Mouse (Mus musculus) olfactory bulb, adult 2 months (tissue): Measurements from ENCODE around the gene Nadk. TPM values are rescaled to one million over a fixed set of nuclear protein-coding genes. Genes with fewer than 3 reads are reported as not detected.

Experiments
- H3K27ac ChIP-seq: fragments of 200-500 bp; 2 replicates; pipeline ENCODE4 v1.5.1; 2012; ENCODE audit warnings: low read depth, low read length; ENCODE audit not compliant: insufficient read depth
- H3K4me1 ChIP-seq: fragments of 200-500 bp; 2 replicates; pipeline ENCODE4 v1.6.1; 2012; ENCODE audit warnings: low read length; ENCODE audit not compliant: control insufficient read depth, insufficient read depth
- H3K4me3 ChIP-seq: fragments of 200-500 bp; 2 replicates; pipeline ENCODE4 v1.5.1; 2012; ENCODE audit warnings: mild to moderate bottlenecking, low read depth, low read length, moderate library complexity; ENCODE audit not compliant: insufficient read depth
- CTCF ChIP-seq: fragments of 200-500 bp; IDR thresholded peaks from 2 replicates; pipeline ENCODE4 v1.5.1; 2012; ENCODE audit warnings: low read depth, mild to moderate bottlenecking, low read length, moderate library complexity; ENCODE audit not compliant: insufficient read depth
- POLR2A ChIP-seq: fragments of 200-500 bp; IDR thresholded peaks from 2 replicates; pipeline ENCODE4 v1.6.1; 2012; ENCODE audit warnings: mild to moderate bottlenecking, low read depth, low read length, moderate library complexity; ENCODE audit not compliant: insufficient read depth
- WGBS: fragments of 180-500 bp; shearing (Covaris S2); methylation state at CpG from one replicate; pipeline ENCODE4 v1.1.7; 2018; 5-methylcytosine and 5-hydroxymethylcytosine counted together
- polyA plus RNA-seq: library from polyadenylated mRNA; stranded (reverse); fragments of >200 nt; gene quantifications from 2 replicates; pipeline ENCODE4 v1.2.4, GENCODE M21; 2012; ENCODE audit warnings: low replicate concordance; ENCODE audit not compliant: missing spikeins, insufficient read depth, insufficient read length

The Nadk gene
- polyA plus RNA-seq, 1 experiment: not detected

GRCm38 (mm10) chr4:155552917-155553532 is 9.2 kb upstream of the Nadk start:
- Histone ChIP-seq H3K4me1 (no peaks in the 10 kb centered on the region), H3K4me3 (no peak overlapping the region), H3K27ac (no peak overlapping the region)
- WGBS: 89% methylated on average over 6 of the region's 6 CpGs
- TF ChIP-seq POLR2A (no peak), CTCF (no peak)

GRCm38 (mm10) chr4:155554880-155555279 is 7.3 kb upstream of the Nadk start:
- TF ChIP-seq POLR2A: no peak
- TF ChIP-seq CTCF: no peak
- 76% methylated on average over 4 of the region's 4 CpGs for WGBS
- H3K27ac ChIP-seq: peak overlapping the region; percentile 67
- peaks cover 3% of the 10 kb centered on the region; the same call in 1 of the 2 replicates for H3K4me1 ChIP-seq
- no peak overlapping the region for H3K4me3 ChIP-seq

- WGBS: 53% methylated on average over 1 of the region's 1 CpGs
- Histone ChIP-seq H3K4me1 (peaks cover 3% of the 10 kb centered on the region; the same call in 1 of the 2 replicates), H3K4me3 (no peak overlapping the region), H3K27ac (no peak overlapping the region)
- no peak for TF ChIP-seq CTCF
- TF ChIP-seq POLR2A: no peak
Observed at GRCm38 (mm10) chr4:155555464-155555863, 6.7 kb upstream of the Nadk start.

- WGBS: 79% methylated on average over 6 of the region's 6 CpGs
- Histone ChIP-seq H3K27ac (no peak overlapping the region), H3K4me3 (no peak overlapping the region), H3K4me1 (peaks cover 8% of the 10 kb centered on the region)
- TF ChIP-seq CTCF (no peak), POLR2A (no peak)
Observed at GRCm38 (mm10) chr4:155559454-155559853, 2.7 kb upstream of the Nadk start.

GRCm38 (mm10) chr4:155560932-155561331 is 1.2 kb upstream of the Nadk start:
- WGBS: 51% methylated on average over 2 of the region's 2 CpGs
- Histone ChIP-seq H3K4me3 (no peak overlapping the region), H3K4me1 (peaks cover 9% of the 10 kb centered on the region), H3K27ac (no peak overlapping the region)
- TF ChIP-seq CTCF: no peak
- no peak for TF ChIP-seq POLR2A

- H3K27ac ChIP-seq: peak overlapping the region; percentile 39; the same call in 1 of the 2 replicates
- TF ChIP-seq CTCF (no peak), POLR2A (no peak)
- WGBS: 3% methylated on average over 19 of the region's 19 CpGs
Observed at GRCm38 (mm10) chr4:155562725-155563399, 684 bp downstream of the Nadk start.

GRCm38 (mm10) chr4:155563400-155564231 is 1.4 kb downstream of the Nadk start:
- Histone ChIP-seq H3K4me1 (peaks cover 14% of the 10 kb centered on the region), H3K4me3 (peak overlapping the region; percentile 81), H3K27ac (peak overlapping the region; percentile 69)
- no peak for TF ChIP-seq CTCF
- TF ChIP-seq POLR2A: peak; percentile 87
- WGBS: under 1% methylated on average over 69 of the region's 69 CpGs

More at GRCm38 (mm10) chr4:155562725-155563399, 684 bp downstream of the Nadk start:
- H3K4me3 ChIP-seq: peak overlapping the region; percentile 81
- peaks cover 15% of the 10 kb centered on the region for H3K4me1 ChIP-seq

- 5% methylated on average over 20 of the region's 20 CpGs for WGBS
- TF ChIP-seq CTCF (no peak), POLR2A (no peak)
- H3K4me3 ChIP-seq: peak overlapping the region; percentile 81
- H3K27ac ChIP-seq: peak overlapping the region; percentile 69; the same call in 1 of the 2 replicates
- H3K4me1 ChIP-seq: peaks cover 12% of the 10 kb centered on the region
Observed at GRCm38 (mm10) chr4:155564315-155565069, 2.3 kb downstream of the Nadk start.

- WGBS: 77% methylated on average over 8 of the region's 8 CpGs
- H3K27ac ChIP-seq: no peak overlapping the region
- H3K4me1 ChIP-seq: peaks cover 15% of the 10 kb centered on the region
- H3K4me3 ChIP-seq: no peak overlapping the region
- TF ChIP-seq CTCF (no peak), POLR2A (no peak)
Observed at GRCm38 (mm10) chr4:155566555-155566954, 4.4 kb downstream of the Nadk start.
